In genomic region chr11:4677250-4677872, GRCm38 (mm10) we compare ENCODE assay signal across 21 mouse cellular contexts. TPM values are rescaled to one million over a fixed set of nuclear protein-coding genes. Genes with fewer than 3 reads are reported as not detected.
DNase-seq lines count a peak whose midpoint lies in the region; ATAC-seq lines count a peak whose summit lies in the region.
"Had no signal": no experiment of that assay in that cellular context is flagged by ENCODE, and none has a peak within 500 bp of the region (broad histone marks: within the 10 kb centered on the region; RNA-seq: fewer than 3 reads in every experiment).

No protein-coding gene starts in this region.

- DNase-seq in heart, postnatal 36 days = no peak
- peak; percentile 28 for DNase-seq in c-Kit-positive CD71-negative TER-119-negative erythroid progenitor cells, embryonic 14.5 days (ENCODE audit: low read depth)
- DNase-seq in kidney, postnatal 25 days = no peak
- DNase-seq in adrenal gland, adult (ENCODE audit: inconsistent age in 2 of 2, low spot score in 1 of 2) = no peak
- DNase-seq in right cerebral cortex, postnatal 14 days = no peak
- DNase-seq: cerebellum, adult 2 months; kidney, postnatal 36 days; retina, postnatal 1 day had no signal

- peak; percentile 55; the same call in 1 of the 2 replicates for ATAC-seq in heart, embryonic 13.5 days (ENCODE audit: extremely low read depth, insufficient number of reproducible peaks, low FRiP score, low TSS enrichment)
- ATAC-seq in liver, embryonic 12.5 days = peak; percentile 100
- peak; percentile 30; the same call in 1 of the 2 replicates for ATAC-seq in stomach, embryonic 14.5 days (ENCODE audit: insufficient number of reproducible peaks, insufficient read depth, low FRiP score, low read depth)
- ATAC-seq: forebrain, embryonic 14.5 days; midbrain, embryonic 13.5 days had no signal

- peaks cover 23% of the 10 kb centered on the region for H3K4me1 ChIP-seq in heart, embryonic 13.5 days
- H3K4me1 ChIP-seq in liver, embryonic 12.5 days = peaks cover 37% of the 10 kb centered on the region
- no peaks in the 10 kb centered on the region for H3K4me1 ChIP-seq in stomach, embryonic 14.5 days (ENCODE audit: control insufficient read depth, insufficient read depth, low read length)
- H3K4me1 ChIP-seq: neural tube, embryonic 12.5 days had no signal

- no peaks in the 10 kb centered on the region for H3K27me3 ChIP-seq in heart, embryonic 13.5 days (replicated peaks)
- H3K27me3 ChIP-seq in liver, embryonic 12.5 days (replicated peaks) = no peaks in the 10 kb centered on the region
- H3K27me3 ChIP-seq in stomach, embryonic 14.5 days (ENCODE audit: control insufficient read depth, insufficient read depth, low read length) = no peaks in the 10 kb centered on the region
- H3K27me3 ChIP-seq: midbrain, embryonic 13.5 days; neural tube, embryonic 12.5 days had no signal

- intact Hi-C loops in heart, postnatal 36 days (cut with DNase I) = no loop called here

- no peak overlapping the region for H3K9ac ChIP-seq in heart, embryonic 13.5 days
- peak overlapping the region; percentile 55 for H3K9ac ChIP-seq in liver, embryonic 12.5 days
- H3K9ac ChIP-seq in stomach, embryonic 14.5 days (replicated peaks; ENCODE audit: low read depth, low read length) = no peak overlapping the region
- H3K9ac ChIP-seq: midbrain, embryonic 13.5 days; neural tube, embryonic 12.5 days had no signal

- WGBS in heart, embryonic 13.5 days = 79% methylated on average over 7 of the region's 7 CpGs
- WGBS in liver, embryonic 12.5 days (ENCODE audit: insufficient replicate concordance) = 37% methylated on average over 7 of the region's 7 CpGs
- WGBS in stomach, embryonic 14.5 days = 83% methylated on average over 7 of the region's 7 CpGs

- H3K27ac ChIP-seq in heart, embryonic 13.5 days (replicated peaks) = no peak overlapping the region
- H3K27ac ChIP-seq in liver, embryonic 12.5 days = peak overlapping the region; percentile 87
- H3K27ac ChIP-seq in stomach, embryonic 14.5 days (ENCODE audit: low read length) = no peak overlapping the region
- H3K27ac ChIP-seq: midbrain, embryonic 13.5 days; neural tube, embryonic 12.5 days had no signal

- no peak overlapping the region for H3K4me3 ChIP-seq in heart, embryonic 13.5 days
- H3K4me3 ChIP-seq in liver, embryonic 12.5 days = no peak overlapping the region
- H3K4me3 ChIP-seq in stomach, embryonic 14.5 days (ENCODE audit: low read depth, low read length) = no peak overlapping the region
- H3K4me3 ChIP-seq: midbrain, embryonic 13.5 days; neural tube, embryonic 12.5 days had no signal

- no peak overlapping the region for H3K4me2 ChIP-seq in heart, embryonic 13.5 days
- peak overlapping the region; percentile 43 for H3K4me2 ChIP-seq in liver, embryonic 12.5 days
- H3K4me2 ChIP-seq in stomach, embryonic 14.5 days (replicated peaks; ENCODE audit: low read depth, low read length) = no peak overlapping the region
- H3K4me2 ChIP-seq: midbrain, embryonic 13.5 days; neural tube, embryonic 12.5 days had no signal

- H3K9me3 ChIP-seq in heart, embryonic 13.5 days = no peaks in the 10 kb centered on the region
- no peaks in the 10 kb centered on the region for H3K9me3 ChIP-seq in liver, embryonic 12.5 days (replicated peaks)
- no peaks in the 10 kb centered on the region for H3K9me3 ChIP-seq in stomach, embryonic 14.5 days (ENCODE audit: control insufficient read depth, low read depth, low read length)
- H3K9me3 ChIP-seq: midbrain, embryonic 13.5 days; neural tube, embryonic 12.5 days had no signal

- H3K36me3 ChIP-seq in heart, embryonic 13.5 days = peaks cover 89% of the 10 kb centered on the region
- peaks cover 84% of the 10 kb centered on the region for H3K36me3 ChIP-seq in liver, embryonic 12.5 days
- H3K36me3 ChIP-seq in stomach, embryonic 14.5 days (ENCODE audit: control insufficient read depth, insufficient read depth, low read length) = peaks cover 25% of the 10 kb centered on the region

RNA-seq across cellular contexts. Expression of gene Uqcr10, which starts 26.8 kb away (rescaled TPM):
- polyA plus RNA-seq in heart, embryonic 13.5 days (2015; fragmentation: Nextera tagmentation; extraction: Ambion mirVana) = 1,777 and 1,970 TPM in 2 replicates
- 1,000 to 10,000 TPM; 1,571 to 1,600 TPM for total RNA-seq in heart, postnatal 36 days (2021)
- 698 and 713 TPM in 2 replicates for polyA plus RNA-seq in liver, embryonic 12.5 days (2016; fragmentation: Nextera tagmentation; extraction: Ambion mirVana)
- polyA plus RNA-seq in stomach, embryonic 14.5 days (2014; fragmentation: Nextera tagmentation; extraction: Ambion mirVana) = 851 and 942 TPM in 2 replicates

RNA-seq across cellular contexts. Expression of gene Zmat5, which starts 27.1 kb away (rescaled TPM):
- polyA plus RNA-seq in heart, embryonic 13.5 days (2015; fragmentation: Nextera tagmentation; extraction: Ambion mirVana) = 51.2 and 57.4 TPM in 2 replicates
- total RNA-seq in heart, postnatal 36 days (2021) = 10 to 100 TPM; 24.5 to 24.9 TPM
- polyA plus RNA-seq in liver, embryonic 12.5 days (2016; fragmentation: Nextera tagmentation; extraction: Ambion mirVana) = 33.4 and 33.8 TPM in 2 replicates
- polyA plus RNA-seq in stomach, embryonic 14.5 days (2014; fragmentation: Nextera tagmentation; extraction: Ambion mirVana) = 67.3 and 68.4 TPM in 2 replicates

RNA-seq across cellular contexts. Expression of gene Ascc2, which starts 39.8 kb away (rescaled TPM):
- 21.6 and 22.3 TPM in 2 replicates for polyA plus RNA-seq in heart, embryonic 13.5 days (2015; fragmentation: Nextera tagmentation; extraction: Ambion mirVana)
- 10 to 100 TPM; 14.9 to 15.3 TPM for total RNA-seq in heart, postnatal 36 days (2021)
- 26.7 and 27.8 TPM in 2 replicates for polyA plus RNA-seq in liver, embryonic 12.5 days (2016; fragmentation: Nextera tagmentation; extraction: Ambion mirVana)
- 33.8 and 35.5 TPM in 2 replicates for polyA plus RNA-seq in stomach, embryonic 14.5 days (2014; fragmentation: Nextera tagmentation; extraction: Ambion mirVana)

RNA-seq across cellular contexts. Expression of gene Gm11032, which starts 57.5 kb away (rescaled TPM):
- not detected in 2 replicates for polyA plus RNA-seq in heart, embryonic 13.5 days (2015; fragmentation: Nextera tagmentation; extraction: Ambion mirVana)
- total RNA-seq in heart, postnatal 36 days (2021) = not detected
- polyA plus RNA-seq in liver, embryonic 12.5 days (2016; fragmentation: Nextera tagmentation; extraction: Ambion mirVana) = not detected in 2 replicates
- polyA plus RNA-seq in stomach, embryonic 14.5 days (2014; fragmentation: Nextera tagmentation; extraction: Ambion mirVana) = not detected in 2 replicates
- total RNA-seq: adrenal gland, adult 18-20 months; ES-E14; gastrocnemius, adult 8-10 months; left cerebral cortex, adult 18-20 months had no signal
- polyA plus RNA-seq: cerebellum, adult 2 months; embryonic facial prominence, embryonic 11.5 days; forebrain, embryonic 14.5 days; heart, embryonic 16.5 days; lung, embryonic 16.5 days; midbrain, embryonic 13.5 days; neural tube, embryonic 12.5 days had no signal

Comparison
In these comparisons a context has a peak if more than half of its experiments do, and no peak if none do; other contexts are left out.
1. ATAC-seq: peak in every context shown above with its lines; median percentile 100 in liver, embryonic 12.5 days; 55 in heart, embryonic 13.5 days; 30 in stomach, embryonic 14.5 days.